Mouse (Mus musculus): ENCODE results near the gene Csn1s2a.
"Not testable (repeated sequence)": the region's sequence is repeated elsewhere in the genome, so short reads cannot be mapped to it uniquely, and the experiment has no call there.

The Csn1s2a gene

GRCm38 (mm10) chr5:87774267-87774666 is at the start of gene Csn1s2a:
Gene Csn1s2a, plus strand, starts transcription at chr5:87774567.
- DNase-seq (ENCODE audit: low spot score in 2 of 2) = no peak

DNA sequence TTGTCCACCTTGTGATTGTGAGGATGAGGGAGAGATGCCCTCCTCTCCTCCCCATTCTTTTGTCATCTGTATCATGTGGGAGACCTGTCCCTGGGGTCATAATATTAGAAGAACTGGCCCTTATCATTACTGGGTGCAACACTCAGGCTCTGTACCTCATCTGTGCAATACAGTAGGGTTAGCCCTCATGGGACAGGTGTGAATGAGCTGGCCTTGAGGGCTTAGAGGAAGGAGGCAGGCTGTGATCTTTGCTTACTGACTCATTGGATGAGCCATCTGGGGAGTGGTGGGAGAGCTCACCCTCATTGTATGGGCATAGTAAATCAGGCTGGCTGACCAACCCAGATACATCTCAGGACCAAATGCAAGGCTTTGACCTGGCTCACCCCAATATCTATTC is 39.5 kb upstream of the Csn1s2a start:
- no peak for DNase-seq (ENCODE audit: low spot score in 2 of 2)

DNA sequence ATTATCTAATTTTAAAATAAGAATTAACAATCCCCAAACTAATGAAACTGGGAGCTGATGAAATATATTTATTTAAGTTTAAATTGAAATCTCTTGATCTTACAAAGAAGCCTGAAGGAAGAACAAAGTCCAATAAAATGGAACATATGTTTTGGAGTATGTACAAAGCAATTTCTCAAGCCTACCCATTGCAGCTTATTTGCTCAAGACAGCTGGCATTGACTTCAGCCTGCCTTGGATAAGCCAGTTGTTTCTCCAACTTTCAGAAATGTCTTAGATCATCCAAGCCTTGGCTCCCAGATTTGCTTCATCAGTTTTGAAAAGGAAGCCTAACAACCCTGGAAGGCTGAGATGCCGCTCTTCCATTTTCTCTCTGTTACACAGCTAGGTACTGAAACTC is 20.9 kb upstream of the Csn1s2a start:
- no peak for DNase-seq (ENCODE audit: low spot score in 2 of 2)

DNA sequence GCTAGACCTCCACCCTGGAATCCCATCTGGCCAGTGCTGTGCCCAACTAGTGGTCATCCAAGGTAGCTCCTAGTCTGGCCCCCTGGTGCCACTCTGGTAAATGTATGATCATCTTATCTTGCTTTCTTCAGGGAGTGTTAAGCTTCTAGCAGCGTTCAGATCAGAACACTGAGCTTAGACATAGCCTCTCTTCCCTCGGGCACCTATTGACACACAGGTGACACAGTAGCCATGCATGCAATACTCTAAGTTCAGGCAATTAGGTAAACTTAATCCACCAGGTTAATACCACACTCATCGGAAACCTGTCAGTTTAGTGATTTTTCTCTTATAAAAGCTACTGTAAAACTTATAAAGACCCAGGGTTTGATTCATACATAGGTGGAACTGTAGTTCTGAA is 9.8 kb upstream of the Csn1s2a start:
- no peak for DNase-seq (ENCODE audit: low spot score in 2 of 2)

GRCm38 (mm10) chr5:87772151-87772550 is 2.2 kb upstream of the Csn1s2a start:
- not testable (repeated sequence) for DNase-seq (ENCODE audit: low spot score in 2 of 2)

DNA sequence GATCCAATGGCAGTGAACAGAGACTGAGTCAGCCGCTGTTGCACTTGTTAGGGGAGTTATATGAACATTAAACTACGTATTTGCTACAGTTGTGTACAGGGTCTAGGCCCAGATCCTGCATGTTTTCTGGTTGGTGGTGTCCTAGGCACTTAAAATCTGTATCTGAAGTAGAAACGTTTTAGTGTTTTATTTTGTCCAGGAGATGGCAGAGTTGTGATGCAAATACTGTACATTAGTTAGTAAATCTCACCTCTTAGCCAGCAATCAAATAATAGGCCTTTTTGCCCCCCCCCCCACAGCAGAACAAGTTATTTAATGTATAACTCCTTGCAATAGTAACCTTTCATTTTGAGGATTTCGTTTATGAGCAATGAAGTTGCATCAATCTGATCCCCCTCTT is 8.4 kb downstream of the Csn1s2a start:
- DNase-seq (ENCODE audit: low spot score in 2 of 2) = no peak

DNA sequence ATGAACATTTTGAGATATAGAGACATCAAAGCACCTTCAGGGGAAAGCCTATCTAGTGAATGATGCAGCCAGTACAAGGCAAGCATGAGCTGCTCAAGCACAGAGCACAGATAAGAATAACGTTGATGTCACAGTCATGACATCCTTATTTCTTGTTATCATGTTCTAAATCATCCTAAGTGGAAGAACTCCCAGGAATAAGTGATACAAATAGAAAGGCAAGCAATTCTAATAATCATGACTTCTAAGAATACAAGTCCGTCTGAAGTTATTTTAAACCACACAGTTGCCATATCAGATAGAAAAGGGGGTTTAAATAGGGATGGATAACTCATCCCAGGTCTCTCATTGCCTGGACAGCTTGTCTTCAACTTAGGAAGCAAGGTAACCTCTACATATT is 33.4 kb downstream of the Csn1s2a start, which contains the start of gene Csn1s2b:
Gene Csn1s2b (plus strand): TSS at position 301 of the 400 bp plus-strand sequence.
- no peak for DNase-seq (ENCODE audit: low spot score in 2 of 2)

DNA sequence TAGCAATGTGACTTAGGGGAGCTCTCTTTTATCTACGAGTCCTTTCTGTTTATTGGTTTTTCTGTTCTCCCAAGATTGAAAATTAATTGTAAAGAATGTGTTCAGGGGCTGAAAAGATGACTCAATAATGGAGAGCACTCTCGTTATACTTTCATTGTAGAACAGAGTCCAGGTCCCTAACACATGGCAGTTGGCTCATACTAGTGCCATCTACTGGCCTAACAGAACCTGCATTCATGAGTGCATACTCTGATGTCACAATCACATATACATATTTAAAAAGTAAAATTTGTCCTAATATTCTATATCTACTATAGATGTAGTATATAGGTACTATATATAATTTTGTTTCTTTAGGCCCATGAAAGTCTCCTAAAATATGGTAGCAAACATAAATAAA is 34.9 kb downstream of the Csn1s2a start:
- no peak for DNase-seq (ENCODE audit: low spot score in 2 of 2)

DNA sequence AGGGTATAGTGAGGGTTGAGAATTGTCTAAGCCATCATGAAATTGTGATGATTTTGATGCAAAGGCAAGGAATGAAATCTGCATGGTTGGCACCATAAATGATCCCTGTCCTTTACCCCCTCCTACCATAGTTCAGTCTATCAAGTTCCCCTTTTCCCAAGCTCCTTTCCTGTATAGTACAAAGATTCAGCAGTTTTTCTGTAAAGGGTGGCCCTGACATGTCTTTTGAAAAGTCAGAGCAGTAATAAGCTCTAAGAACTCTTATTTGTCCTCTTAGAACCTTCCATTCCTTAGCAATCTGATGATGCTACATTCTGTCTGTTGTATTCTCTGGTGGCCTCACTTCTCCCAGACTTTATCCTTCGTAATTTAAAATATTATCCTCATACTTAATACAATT is 51.0 kb downstream of the Csn1s2a start, which contains the start of gene Prr27:
Gene Prr27 (plus strand): TSS at position 301 of the 400 bp plus-strand sequence.
- no peak for DNase-seq (ENCODE audit: low spot score in 2 of 2)

All from urinary bladder, postnatal 4 days (tissue).